Mouse (Mus musculus) midbrain, embryonic 13.5 days (tissue): ENCODE measurements around the gene Pdia3. TPM values are rescaled to one million over a fixed set of nuclear protein-coding genes. Genes with fewer than 3 reads are reported as not detected.

Experiments
- ATAC-seq: fragments of 200-750 bp; cut with Nextera tagmentation; 2 replicates; pipeline ENCODE4 v1.8.0; 2017; ENCODE audit warnings: mild to moderate bottlenecking, moderate TSS enrichment, moderate library complexity
- H3K27ac ChIP-seq: fragments of 300-500 bp; sonication (generic); 2 replicates; pipeline ENCODE4 v1.5.1; 2015; ENCODE audit warnings: inconsistent platforms, mild to moderate bottlenecking, moderate library complexity
- H3K27me3 ChIP-seq: fragments of 300-500 bp; sonication (generic); 2 replicates; pipeline ENCODE4 v1.6.1; 2015; ENCODE audit warnings: mild to moderate bottlenecking, inconsistent platforms
- H3K36me3 ChIP-seq: fragments of 300-500 bp; sonication (generic); 2 replicates; pipeline ENCODE4 v1.6.1; 2015; ENCODE audit warnings: mild to moderate bottlenecking, inconsistent platforms
- H3K4me1 ChIP-seq: fragments of 300-500 bp; sonication (generic); replicated peaks from 2 replicates; pipeline ENCODE4 v1.6.1; 2015; ENCODE audit warnings: inconsistent platforms
- H3K4me2 ChIP-seq: fragments of 300-500 bp; sonication (generic); replicated peaks from 2 replicates; pipeline ENCODE4 v1.6.1; 2015; ENCODE audit warnings: moderate library complexity, mild to moderate bottlenecking, inconsistent platforms
- H3K4me3 ChIP-seq: fragments of 300-500 bp; sonication (generic); replicated peaks from 2 replicates; pipeline ENCODE4 v1.5.1; 2015; ENCODE audit warnings: mild to moderate bottlenecking, inconsistent platforms
- H3K9ac ChIP-seq: fragments of 300-500 bp; sonication (generic); replicated peaks from 2 replicates; pipeline ENCODE4 v1.6.1; 2015; ENCODE audit warnings: mild to moderate bottlenecking, inconsistent platforms
- H3K9me3 ChIP-seq: fragments of 300-500 bp; sonication (generic); 2 replicates; pipeline ENCODE4 v1.6.1; 2016; ENCODE audit warnings: mild to moderate bottlenecking, inconsistent platforms
- WGBS: fragments of 180-500 bp; shearing (Covaris S2); methylation state at CpG from one replicate; pipeline ENCODE4 v1.1.7; 2015; 5-methylcytosine and 5-hydroxymethylcytosine counted together
- polyA plus RNA-seq: library from polyadenylated mRNA; unstranded; fragments of >200 nt; fragmentation: Nextera tagmentation; extraction: Ambion mirVana; gene quantifications from 2 replicates; pipeline ENCODE4 v1.2.1, GENCODE M21; 2015

The Pdia3 gene
- polyA plus RNA-seq, 1 experiment from 2014 or later: 395 TPM

GRCm38 (mm10) chr2:121445117-121445516 is 31.5 kb downstream of the Pdia3 start:
- H3K27ac ChIP-seq: no peak overlapping the region
- no peaks in the 10 kb centered on the region for H3K9me3 ChIP-seq
- 0 out of 2 replicates have a peak, but pooled peaks cover under 1% of the 10 kb centered on the region for H3K36me3 ChIP-seq
- ATAC-seq: no peak
- 87% methylated on average over 3 of the region's 3 CpGs for WGBS
- no peak overlapping the region for H3K4me2 ChIP-seq
- H3K27me3 ChIP-seq: peaks cover 34% of the 10 kb centered on the region
- no peak overlapping the region for H3K9ac ChIP-seq
- peaks cover 23% of the 10 kb centered on the region for H3K4me1 ChIP-seq
- no peak overlapping the region for H3K4me3 ChIP-seq

GRCm38 (mm10) chr2:121446506-121446905 is 32.9 kb downstream of the Pdia3 start:
- Histone ChIP-seq H3K36me3 (peaks cover 2% of the 10 kb centered on the region; the same call in 1 of the 2 replicates), H3K4me2 (no peak overlapping the region), H3K27me3 (peaks cover 23% of the 10 kb centered on the region), H3K9ac (no peak overlapping the region), H3K4me3 (no peak overlapping the region), H3K4me1 (peaks cover 36% of the 10 kb centered on the region), H3K9me3 (no peaks in the 10 kb centered on the region), H3K27ac (no peak overlapping the region)
- ATAC-seq: no peak
- WGBS: 83% methylated on average over 4 of the region's 4 CpGs

GRCm38 (mm10) chr2:121447006-121447405 is 33.4 kb downstream of the Pdia3 start:
- peaks cover 18% of the 10 kb centered on the region for H3K27me3 ChIP-seq
- peaks cover 4% of the 10 kb centered on the region; the same call in 1 of the 2 replicates for H3K36me3 ChIP-seq
- WGBS: 86% methylated on average over 3 of the region's 3 CpGs
- no peaks in the 10 kb centered on the region for H3K9me3 ChIP-seq
- no peak overlapping the region for H3K27ac ChIP-seq
- H3K4me2 ChIP-seq: no peak overlapping the region
- H3K4me1 ChIP-seq: peaks cover 33% of the 10 kb centered on the region
- H3K4me3 ChIP-seq: no peak overlapping the region
- no peak overlapping the region for H3K9ac ChIP-seq
- no peak for ATAC-seq

- Histone ChIP-seq H3K9me3 (no peaks in the 10 kb centered on the region), H3K9ac (no peak overlapping the region)
- WGBS: 18% methylated on average over 9 of the region's 9 CpGs
These were observed 34.6 kb downstream of the Pdia3 start for GRCm38 (mm10) chr2:121448136-121448535.

GRCm38 (mm10) chr2:121448739-121449535 is 35.4 kb downstream of the Pdia3 start, which contains the start of gene Serf2:
Gene Serf2, plus strand, starts transcription at chr2:121449195.
- peaks cover 27% of the 10 kb centered on the region for H3K4me1 ChIP-seq
- H3K27ac ChIP-seq: peak within 1 kb of the TSS; percentile 96
- peaks cover 19% of the 10 kb centered on the region for H3K36me3 ChIP-seq
- peak within 1 kb of the TSS; percentile 91 for H3K4me2 ChIP-seq
- H3K9ac ChIP-seq: peak within 1 kb of the TSS; percentile 97
- peaks cover 4% of the 10 kb centered on the region; the same call in 1 of the 2 replicates for H3K27me3 ChIP-seq
- whole genome bisulfite sequencing: under 1% methylated on average over 64 of the region's 74 CpGs
- peak within 1 kb of the TSS; percentile 98 for H3K4me3 ChIP-seq
- H3K9me3 ChIP-seq: no peaks in the 10 kb centered on the region
- peak; percentile 98 for ATAC-seq

More at GRCm38 (mm10) chr2:121448136-121448535, 34.6 kb downstream of the Pdia3 start:
- Histone ChIP-seq H3K4me2 (peak overlapping the region; percentile 62), H3K4me1 (peaks cover 27% of the 10 kb centered on the region), H3K36me3 (peaks cover 14% of the 10 kb centered on the region), H3K4me3 (peak overlapping the region; percentile 98), H3K27me3 (peaks cover 7% of the 10 kb centered on the region), H3K27ac (peak overlapping the region; percentile 52; the same call in 1 of the 2 replicates)
- no peak for ATAC-seq

GRCm38 (mm10) chr2:121449545-121450011 is 36.0 kb downstream of the Pdia3 start:
- Histone ChIP-seq H3K9ac (peak overlapping the region; percentile 97), H3K4me3 (peak overlapping the region; percentile 98), H3K4me1 (peaks cover 27% of the 10 kb centered on the region), H3K36me3 (peaks cover 19% of the 10 kb centered on the region), H3K27me3 (no peaks in the 10 kb centered on the region), H3K4me2 (peak overlapping the region; percentile 91), H3K27ac (peak overlapping the region; percentile 96), H3K9me3 (no peaks in the 10 kb centered on the region)
- peak; percentile 83 for ATAC-seq
- WGBS: under 1% methylated on average over 54 of the region's 54 CpGs

- WGBS: 4% methylated on average over 7 of the region's 7 CpGs
- peak; percentile 12; the same call in 1 of the 2 replicates for ATAC-seq
These were observed 36.5 kb downstream of the Pdia3 start for GRCm38 (mm10) chr2:121450093-121450492.

GRCm38 (mm10) chr2:121452361-121452760 is 38.8 kb downstream of the Pdia3 start:
- H3K9me3 ChIP-seq: no peaks in the 10 kb centered on the region
- no peaks in the 10 kb centered on the region for H3K27me3 ChIP-seq
- WGBS: 80% methylated on average over 4 of the region's 4 CpGs
- H3K4me1 ChIP-seq: peaks cover 35% of the 10 kb centered on the region
- no peak overlapping the region for H3K4me3 ChIP-seq
- H3K9ac ChIP-seq: no peak overlapping the region
- ATAC-seq: no peak
- H3K36me3 ChIP-seq: peaks cover 19% of the 10 kb centered on the region
- no peak overlapping the region for H3K4me2 ChIP-seq
- H3K27ac ChIP-seq: no peak overlapping the region

More at GRCm38 (mm10) chr2:121450093-121450492, 36.5 kb downstream of the Pdia3 start:
- Histone ChIP-seq H3K36me3 (peaks cover 19% of the 10 kb centered on the region), H3K27me3 (no peaks in the 10 kb centered on the region), H3K4me1 (peaks cover 27% of the 10 kb centered on the region), H3K4me2 (peak overlapping the region; percentile 91), H3K9me3 (no peaks in the 10 kb centered on the region), H3K27ac (peak overlapping the region; percentile 96), H3K4me3 (peak overlapping the region; percentile 98), H3K9ac (peak overlapping the region; percentile 97)

- Histone ChIP-seq H3K27ac (no peak within 1 kb of the TSS), H3K4me3 (no peak within 1 kb of the TSS), H3K4me2 (no peak within 1 kb of the TSS), H3K36me3 (peaks cover 19% of the 10 kb centered on the region), H3K9me3 (no peaks in the 10 kb centered on the region), H3K4me1 (peaks cover 40% of the 10 kb centered on the region), H3K9ac (no peak within 1 kb of the TSS), H3K27me3 (no peaks in the 10 kb centered on the region)
- no peak for ATAC-seq
- 87% methylated on average over 4 of the region's 4 CpGs for WGBS
These were observed 39.4 kb downstream of the Pdia3 start, which contains the start of gene Hypk for GRCm38 (mm10) chr2:121452990-121453389. Gene Hypk, plus strand, starts transcription at chr2:121453290.

GRCm38 (mm10) chr2:121453917-121454316 is 40.3 kb downstream of the Pdia3 start:
- no peak overlapping the region for H3K4me3 ChIP-seq
- H3K27me3 ChIP-seq: no peaks in the 10 kb centered on the region
- no peak for ATAC-seq
- no peak overlapping the region for H3K27ac ChIP-seq
- H3K36me3 ChIP-seq: peaks cover 26% of the 10 kb centered on the region
- no peak overlapping the region for H3K4me2 ChIP-seq
- H3K9ac ChIP-seq: no peak overlapping the region
- H3K9me3 ChIP-seq: no peaks in the 10 kb centered on the region
- peaks cover 38% of the 10 kb centered on the region for H3K4me1 ChIP-seq
- 89% methylated on average over 6 of the region's 6 CpGs for WGBS

GRCm38 (mm10) chr2:121455534-121455933 is 42.0 kb downstream of the Pdia3 start:
- no peak overlapping the region for H3K27ac ChIP-seq
- WGBS: 81% methylated on average over 5 of the region's 5 CpGs
- no peak for ATAC-seq

More at GRCm38 (mm10) chr2:121455534-121455933, 42.0 kb downstream of the Pdia3 start:
- H3K4me1 ChIP-seq: peaks cover 32% of the 10 kb centered on the region
- H3K4me2 ChIP-seq: no peak overlapping the region
- H3K4me3 ChIP-seq: no peak overlapping the region
- no peaks in the 10 kb centered on the region for H3K27me3 ChIP-seq
- H3K9me3 ChIP-seq: no peaks in the 10 kb centered on the region
- peaks cover 38% of the 10 kb centered on the region for H3K36me3 ChIP-seq
- no peak overlapping the region for H3K9ac ChIP-seq
